In the genomic region with DNA sequence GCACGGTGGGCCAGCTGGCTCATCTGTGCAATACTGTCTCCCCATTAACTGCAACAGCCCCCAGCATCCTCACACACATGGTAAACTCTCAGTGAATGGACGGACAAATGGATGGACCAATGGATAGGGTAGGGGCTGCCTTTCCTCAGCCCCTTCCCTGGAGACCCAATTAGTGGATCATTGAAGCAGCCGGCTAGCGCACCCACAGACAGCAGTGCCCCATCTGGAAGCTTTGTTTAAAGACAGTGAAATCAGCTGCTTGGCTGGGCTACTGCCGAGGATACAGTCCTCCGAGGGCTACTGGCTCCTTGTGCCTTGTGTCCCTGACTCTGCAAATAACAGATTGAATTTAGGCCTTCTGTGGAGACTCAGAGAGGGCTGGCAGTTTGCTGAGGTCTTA, we compare ENCODE assay signal across 13 mouse cellular contexts. TPM values are rescaled to one million over a fixed set of nuclear protein-coding genes. Genes with fewer than 3 reads are reported as not detected.
A peak's percentile ranks its signal among the peaks of the same experiment; 100 is the strongest.
DNase-seq lines count a peak whose midpoint lies in the region; ATAC-seq and TF ChIP-seq lines count a peak whose summit lies in the region.
"Had no signal": no experiment of that assay in that cellular context is flagged by ENCODE, and none has a peak within 500 bp of the region (broad histone marks: within the 10 kb centered on the region; RNA-seq: fewer than 3 reads in every experiment).

No protein-coding gene starts in this region.

- no peak for TF ChIP-seq CTCF in forebrain, postnatal 0 days (IDR thresholded peaks at IDR 0.05; ENCODE audit: low read depth)

- H3K4me1 ChIP-seq in forebrain, embryonic 12.5 days = peaks cover 78% of the 10 kb centered on the region
- H3K4me1 ChIP-seq in forebrain, postnatal 0 days (ENCODE audit: insufficient read depth) = peaks cover 14% of the 10 kb centered on the region
- H3K4me1 ChIP-seq in embryonic facial prominence, embryonic 14.5 days (ENCODE audit: control insufficient read depth, insufficient read depth, low read length) = peaks cover 21% of the 10 kb centered on the region
- peaks cover 51% of the 10 kb centered on the region for H3K4me1 ChIP-seq in hindbrain, embryonic 14.5 days (replicated peaks; ENCODE audit: control insufficient read depth, insufficient read depth, low read length)
- H3K4me1 ChIP-seq in midbrain, embryonic 15.5 days = peaks cover 51% of the 10 kb centered on the region

- peak overlapping the region; percentile 83 for H3K27ac ChIP-seq in forebrain, embryonic 12.5 days
- H3K27ac ChIP-seq in forebrain, postnatal 0 days (ENCODE audit: low read depth, low read length) = no peak overlapping the region
- no peak overlapping the region for H3K27ac ChIP-seq in embryonic facial prominence, embryonic 14.5 days (replicated peaks; ENCODE audit: low read depth, low read length)
- peak overlapping the region; percentile 52 for H3K27ac ChIP-seq in hindbrain, embryonic 14.5 days
- peak overlapping the region; percentile 73 for H3K27ac ChIP-seq in midbrain, embryonic 15.5 days
- H3K27ac ChIP-seq: macrophage had no signal

- no peak overlapping the region for H3K4me3 ChIP-seq in forebrain, embryonic 12.5 days (replicated peaks)
- H3K4me3 ChIP-seq in forebrain, postnatal 0 days (ENCODE audit: low read depth, low read length) = no peak overlapping the region
- H3K4me3 ChIP-seq in embryonic facial prominence, embryonic 14.5 days (ENCODE audit: low read depth, low read length) = no peak overlapping the region
- H3K4me3 ChIP-seq in hindbrain, embryonic 14.5 days (replicated peaks; ENCODE audit: low read length) = no peak overlapping the region
- H3K4me3 ChIP-seq in midbrain, embryonic 15.5 days = no peak overlapping the region

- 0 out of 2 replicates have a peak overlapping the region, but pooled peaks have one; percentile 3 for H3K9ac ChIP-seq in forebrain, embryonic 12.5 days
- H3K9ac ChIP-seq in forebrain, postnatal 0 days = no peak overlapping the region
- H3K9ac ChIP-seq in embryonic facial prominence, embryonic 14.5 days (ENCODE audit: low read depth, low read length) = no peak overlapping the region
- H3K9ac ChIP-seq in hindbrain, embryonic 14.5 days = 0 out of 2 replicates have a peak overlapping the region, but pooled peaks have one; percentile 1
- H3K9ac ChIP-seq in midbrain, embryonic 15.5 days = no peak overlapping the region

- H3K9me3 ChIP-seq in forebrain, embryonic 12.5 days = no peaks in the 10 kb centered on the region
- H3K9me3 ChIP-seq in forebrain, postnatal 0 days (ENCODE audit: low read length) = no peaks in the 10 kb centered on the region
- no peaks in the 10 kb centered on the region for H3K9me3 ChIP-seq in embryonic facial prominence, embryonic 14.5 days (ENCODE audit: control insufficient read depth, low read length)
- H3K9me3 ChIP-seq in hindbrain, embryonic 14.5 days (ENCODE audit: control insufficient read depth, low read length) = no peaks in the 10 kb centered on the region
- no peaks in the 10 kb centered on the region for H3K9me3 ChIP-seq in midbrain, embryonic 15.5 days

- intact Hi-C loops in gastrocnemius, postnatal 36 days (cut with DNase I) = no loop called here

- peaks cover 25% of the 10 kb centered on the region for H3K27me3 ChIP-seq in forebrain, embryonic 12.5 days
- 0 out of 2 replicates have a peak, but pooled peaks cover 4% of the 10 kb centered on the region for H3K27me3 ChIP-seq in forebrain, postnatal 0 days (ENCODE audit: insufficient read depth, low read length)
- no peaks in the 10 kb centered on the region for H3K27me3 ChIP-seq in embryonic facial prominence, embryonic 14.5 days (replicated peaks; ENCODE audit: control insufficient read depth, insufficient read depth, low read length)
- no peaks in the 10 kb centered on the region for H3K27me3 ChIP-seq in hindbrain, embryonic 14.5 days (ENCODE audit: control insufficient read depth, insufficient read depth, low read length)
- H3K27me3 ChIP-seq in midbrain, embryonic 15.5 days (replicated peaks) = no peaks in the 10 kb centered on the region

- ATAC-seq in forebrain, embryonic 12.5 days (ENCODE audit: low FRiP score) = peak; percentile 13; the same call in 1 of the 2 replicates
- ATAC-seq in forebrain, postnatal 0 days = no peak
- no peak for ATAC-seq in embryonic facial prominence, embryonic 14.5 days (ENCODE audit: low read depth)
- no peak for ATAC-seq in hindbrain, embryonic 14.5 days (ENCODE audit: low FRiP score)
- no peak for ATAC-seq in midbrain, embryonic 15.5 days (replicated peaks)

- DNase-seq in forebrain, postnatal 0 days = no peak
- DNase-seq in embryonic facial prominence, embryonic 14.5 days (ENCODE audit: low spot score) = peak; percentile 36
- DNase-seq in hindbrain, embryonic 14.5 days (ENCODE audit: low spot score) = peak; percentile 50
- no peak for DNase-seq in kidney, adult 11 months
- DNase-seq in gastrocnemius, postnatal 36 days = no peak
- DNase-seq: cerebellum, adult 9-10 months; kidney, adult 2 months; kidney, postnatal 36 days; lung, adult 2 months; thymus, adult 2 months had no signal

- WGBS in forebrain, embryonic 12.5 days = 31% methylated on average over 6 of the region's 6 CpGs
- WGBS in forebrain, postnatal 0 days = 38% methylated on average over 6 of the region's 6 CpGs
- 57% methylated on average over 6 of the region's 6 CpGs for WGBS in embryonic facial prominence, embryonic 14.5 days
- WGBS in hindbrain, embryonic 14.5 days = 18% methylated on average over 6 of the region's 6 CpGs
- WGBS in midbrain, embryonic 15.5 days = 27% methylated on average over 6 of the region's 6 CpGs

- no peaks in the 10 kb centered on the region for H3K36me3 ChIP-seq in forebrain, embryonic 12.5 days (replicated peaks)
- H3K36me3 ChIP-seq in forebrain, postnatal 0 days (ENCODE audit: insufficient read depth) = no peaks in the 10 kb centered on the region
- H3K36me3 ChIP-seq in embryonic facial prominence, embryonic 14.5 days (ENCODE audit: control insufficient read depth, insufficient read depth, low read length) = no peaks in the 10 kb centered on the region
- H3K36me3 ChIP-seq in hindbrain, embryonic 14.5 days (replicated peaks; ENCODE audit: control insufficient read depth, insufficient read depth) = no peaks in the 10 kb centered on the region
- H3K36me3 ChIP-seq in midbrain, embryonic 15.5 days (replicated peaks) = no peaks in the 10 kb centered on the region

- no peak overlapping the region for H3K4me2 ChIP-seq in forebrain, embryonic 12.5 days
- H3K4me2 ChIP-seq in forebrain, postnatal 0 days (ENCODE audit: low read depth) = no peak overlapping the region
- no peak overlapping the region for H3K4me2 ChIP-seq in embryonic facial prominence, embryonic 14.5 days (ENCODE audit: low read depth, low read length)
- H3K4me2 ChIP-seq in hindbrain, embryonic 14.5 days (replicated peaks) = no peak overlapping the region
- no peak overlapping the region for H3K4me2 ChIP-seq in midbrain, embryonic 15.5 days

RNA-seq across cellular contexts. Expression of a gene that starts 27.4 kb away (rescaled TPM):
- 49.9 and 60.6 TPM in 2 replicates for polyA plus RNA-seq in forebrain, embryonic 12.5 days (2016; fragmentation: Nextera tagmentation; extraction: Ambion mirVana)
- 45.0 and 69.2 TPM in 2 replicates for total RNA-seq in forebrain, postnatal 0 days (2014; rRNA removed)
- polyA plus RNA-seq in forebrain, postnatal 0 days (2015; fragmentation: Nextera tagmentation; extraction: Ambion mirVana) = 35.0 and 41.4 TPM in 2 replicates
- polyA plus RNA-seq in embryonic facial prominence, embryonic 14.5 days (2014; fragmentation: Nextera tagmentation; extraction: Ambion mirVana) = 44.9 and 52.1 TPM in 2 replicates
- 45.8 and 48.5 TPM in 2 replicates for polyA plus RNA-seq in hindbrain, embryonic 14.5 days (2014; fragmentation: Nextera tagmentation; extraction: Ambion mirVana)
- polyA plus RNA-seq in midbrain, embryonic 15.5 days (2015; fragmentation: Nextera tagmentation; extraction: Ambion mirVana) = 102 and 103 TPM in 2 replicates
- 10 to 100 TPM; 24.4 to 27.4 TPM for total RNA-seq in gastrocnemius, postnatal 36 days (2021)

RNA-seq across cellular contexts. Expression of a gene that starts 30.9 kb away (rescaled TPM):
- 200 and 211 TPM in 2 replicates for polyA plus RNA-seq in forebrain, embryonic 12.5 days (2016; fragmentation: Nextera tagmentation; extraction: Ambion mirVana)
- total RNA-seq in forebrain, postnatal 0 days (2014; rRNA removed) = 14.8 and 19.3 TPM in 2 replicates
- polyA plus RNA-seq in forebrain, postnatal 0 days (2015; fragmentation: Nextera tagmentation; extraction: Ambion mirVana) = 14.1 and 14.9 TPM in 2 replicates
- polyA plus RNA-seq in embryonic facial prominence, embryonic 14.5 days (2014; fragmentation: Nextera tagmentation; extraction: Ambion mirVana) = 94.6 and 117 TPM in 2 replicates
- polyA plus RNA-seq in hindbrain, embryonic 14.5 days (2014; fragmentation: Nextera tagmentation; extraction: Ambion mirVana) = 27.0 and 30.2 TPM in 2 replicates
- polyA plus RNA-seq in midbrain, embryonic 15.5 days (2015; fragmentation: Nextera tagmentation; extraction: Ambion mirVana) = 24.7 and 28.8 TPM in 2 replicates
- total RNA-seq in gastrocnemius, postnatal 36 days (2021) = 1 to 10 TPM; 4.2 to 5.6 TPM

RNA-seq across cellular contexts. Expression of a gene that starts 54.6 kb away (rescaled TPM):
- polyA plus RNA-seq in forebrain, embryonic 12.5 days (2016; fragmentation: Nextera tagmentation; extraction: Ambion mirVana) = 248 and 258 TPM in 2 replicates
- total RNA-seq in forebrain, postnatal 0 days (2014; rRNA removed) = 917 and 954 TPM in 2 replicates
- 702 and 718 TPM in 2 replicates for polyA plus RNA-seq in forebrain, postnatal 0 days (2015; fragmentation: Nextera tagmentation; extraction: Ambion mirVana)
- polyA plus RNA-seq in embryonic facial prominence, embryonic 14.5 days (2014; fragmentation: Nextera tagmentation; extraction: Ambion mirVana) = 83.4 and 95.9 TPM in 2 replicates
- 525 and 527 TPM in 2 replicates for polyA plus RNA-seq in hindbrain, embryonic 14.5 days (2014; fragmentation: Nextera tagmentation; extraction: Ambion mirVana)
- 697 and 723 TPM in 2 replicates for polyA plus RNA-seq in midbrain, embryonic 15.5 days (2015; fragmentation: Nextera tagmentation; extraction: Ambion mirVana)
- 10 to 100 TPM; 45.1 to 50.5 TPM for total RNA-seq in gastrocnemius, postnatal 36 days (2021)

Comparison
In these comparisons a context has a peak if more than half of its experiments do, and no peak if none do; other contexts are left out.
1. H3K27ac ChIP-seq: peak in forebrain, embryonic 12.5 days (single experiment), hindbrain, embryonic 14.5 days (single experiment) and midbrain, embryonic 15.5 days (single experiment); none in forebrain, postnatal 0 days (single experiment) and embryonic facial prominence, embryonic 14.5 days (single experiment).
2. H3K9ac ChIP-seq: peak in forebrain, embryonic 12.5 days (single experiment) and hindbrain, embryonic 14.5 days (single experiment); none in forebrain, postnatal 0 days (single experiment), embryonic facial prominence, embryonic 14.5 days (single experiment) and midbrain, embryonic 15.5 days (single experiment).
3. DNase-seq: peak in embryonic facial prominence, embryonic 14.5 days (single experiment) and hindbrain, embryonic 14.5 days (single experiment); none in forebrain, postnatal 0 days (single experiment), kidney, adult 11 months (single experiment) and gastrocnemius, postnatal 36 days (0 of 2).